Mouse (Mus musculus) hindbrain, embryonic 12.5 days (tissue): ENCODE data around the gene Mgat4a. TPM values are rescaled to one million over a fixed set of nuclear protein-coding genes. Genes with fewer than 3 reads are reported as not detected.
"Not testable (repeated sequence)": the region's sequence is repeated elsewhere in the genome, so short reads cannot be mapped to it uniquely, and the experiment has no call there.

Experiments used
- ATAC-seq: fragments of 200-750 bp; cut with Nextera tagmentation; 2 replicates; pipeline ENCODE4 v1.8.0; 2017; ENCODE audit warnings: moderate TSS enrichment; ENCODE audit not compliant: low FRiP score
- H3K27ac ChIP-seq: fragments of 300-500 bp; sonication (generic); 2 replicates; pipeline ENCODE4 v1.5.1; 2016; ENCODE audit warnings: mild to moderate bottlenecking
- H3K27me3 ChIP-seq: fragments of 300-500 bp; sonication (generic); 2 replicates; pipeline ENCODE4 v1.6.1; 2016; ENCODE audit warnings: mild to moderate bottlenecking
- H3K36me3 ChIP-seq: fragments of 300-500 bp; sonication (generic); 2 replicates; pipeline ENCODE4 v1.6.1; 2016; ENCODE audit warnings: mild to moderate bottlenecking
- H3K4me1 ChIP-seq: fragments of 300-500 bp; sonication (generic); 2 replicates; pipeline ENCODE4 v1.6.1; 2016
- H3K4me2 ChIP-seq: fragments of 300-500 bp; sonication (generic); replicated peaks from 2 replicates; pipeline ENCODE4 v1.6.1; 2016; ENCODE audit warnings: mild to moderate bottlenecking
- H3K4me3 ChIP-seq: fragments of 300-500 bp; sonication (generic); 2 replicates; pipeline ENCODE4 v1.5.1; 2016; ENCODE audit warnings: mild to moderate bottlenecking
- H3K9ac ChIP-seq: fragments of 300-500 bp; sonication (generic); 2 replicates; pipeline ENCODE4 v1.6.1; 2016; ENCODE audit warnings: mild to moderate bottlenecking, moderate library complexity
- H3K9me3 ChIP-seq: fragments of 300-500 bp; sonication (generic); replicated peaks from 2 replicates; pipeline ENCODE4 v1.6.1; 2016; ENCODE audit warnings: mild to moderate bottlenecking
- WGBS: fragments of 180-500 bp; shearing (Covaris S2); methylation state at CpG from one replicate; pipeline ENCODE4 v1.1.7; 2016; 5-methylcytosine and 5-hydroxymethylcytosine counted together
- polyA plus RNA-seq: library from polyadenylated mRNA; unstranded; fragments of >200 nt; fragmentation: Nextera tagmentation; extraction: Ambion mirVana; gene quantifications from 2 replicates; pipeline ENCODE4 v1.2.1, GENCODE M21; 2016

Mgat4a gene
- polyA plus RNA-seq, 1 experiment from 2014 or later: 3.2 TPM

- WGBS: 84% methylated on average over 4 of the region's 4 CpGs
- H3K9me3 ChIP-seq: no peaks in the 10 kb centered on the region
- no peak overlapping the region for H3K9ac ChIP-seq
- no peaks in the 10 kb centered on the region for H3K27me3 ChIP-seq
- H3K4me2 ChIP-seq: no peak overlapping the region
- no peak for ATAC-seq
- no peak overlapping the region for H3K4me3 ChIP-seq
- H3K4me1 ChIP-seq: no peaks in the 10 kb centered on the region
- no peak overlapping the region for H3K27ac ChIP-seq
- H3K36me3 ChIP-seq: no peaks in the 10 kb centered on the region
Measured at GRCm38 (mm10) chr1:37524669-37525068, 16.1 kb downstream of the Mgat4a start.

- not testable (repeated sequence) for ATAC-seq, H3K4me2 ChIP-seq, H3K36me3 ChIP-seq, H3K9ac ChIP-seq, H3K9me3 ChIP-seq, H3K4me3 ChIP-seq, H3K4me1 ChIP-seq, H3K27me3 ChIP-seq, H3K27ac ChIP-seq
- WGBS: 83% methylated on average over 4 of the region's 4 CpGs
Measured at GRCm38 (mm10) chr1:37524122-37524521, 16.7 kb downstream of the Mgat4a start.

- H3K4me3 ChIP-seq, H3K27ac ChIP-seq, ATAC-seq, H3K4me1 ChIP-seq, H3K9ac ChIP-seq, H3K4me2 ChIP-seq, H3K36me3 ChIP-seq, H3K27me3 ChIP-seq, H3K9me3 ChIP-seq: not testable (repeated sequence)
- WGBS: 98% methylated on average over 3 of the region's 3 CpGs
Measured at GRCm38 (mm10) chr1:37523548-37523947, 17.3 kb downstream of the Mgat4a start.

- Histone ChIP-seq H3K36me3 (no peaks in the 10 kb centered on the region), H3K4me3 (no peak overlapping the region), H3K27ac (no peak overlapping the region), H3K27me3 (no peaks in the 10 kb centered on the region), H3K4me2 (no peak overlapping the region), H3K9me3 (no peaks in the 10 kb centered on the region; the same call in 1 of the 2 replicates), H3K4me1 (no peaks in the 10 kb centered on the region), H3K9ac (no peak overlapping the region)
- 92% methylated on average over 5 of the region's 5 CpGs for WGBS
- ATAC-seq: no peak
Measured at GRCm38 (mm10) chr1:37522101-37522500, 18.7 kb downstream of the Mgat4a start.

GRCm38 (mm10) chr1:37518791-37519190, 22.0 kb downstream of the Mgat4a start:
- no peak for ATAC-seq
- H3K4me2 ChIP-seq: no peak overlapping the region
- no peaks in the 10 kb centered on the region; the same call in 1 of the 2 replicates for H3K9me3 ChIP-seq
- no peak overlapping the region for H3K9ac ChIP-seq
- H3K27ac ChIP-seq: no peak overlapping the region
- no peaks in the 10 kb centered on the region for H3K4me1 ChIP-seq
- H3K36me3 ChIP-seq: no peaks in the 10 kb centered on the region
- H3K4me3 ChIP-seq: no peak overlapping the region
- WGBS: 89% methylated on average over 4 of the region's 4 CpGs
- no peaks in the 10 kb centered on the region for H3K27me3 ChIP-seq

- Histone ChIP-seq H3K9ac (no peak overlapping the region), H3K27ac (no peak overlapping the region), H3K9me3 (no peaks in the 10 kb centered on the region; the same call in 1 of the 2 replicates), H3K36me3 (no peaks in the 10 kb centered on the region), H3K4me2 (no peak overlapping the region), H3K4me3 (no peak overlapping the region), H3K4me1 (peaks cover 2% of the 10 kb centered on the region; the same call in 1 of the 2 replicates), H3K27me3 (no peaks in the 10 kb centered on the region)
- no peak for ATAC-seq
- WGBS: 78% methylated on average over 4 of the region's 4 CpGs
Measured at GRCm38 (mm10) chr1:37518124-37518720, 22.6 kb downstream of the Mgat4a start.

- H3K27ac ChIP-seq: no peak overlapping the region
- H3K4me1 ChIP-seq: peaks cover 17% of the 10 kb centered on the region
- 70% methylated on average over 2 of the region's 2 CpGs for WGBS
- H3K4me3 ChIP-seq: no peak overlapping the region
- H3K36me3 ChIP-seq: no peaks in the 10 kb centered on the region
- no peak overlapping the region for H3K9ac ChIP-seq
- H3K9me3 ChIP-seq: no peaks in the 10 kb centered on the region
- no peak overlapping the region for H3K4me2 ChIP-seq
- peaks cover 2% of the 10 kb centered on the region; the same call in 1 of the 2 replicates for H3K27me3 ChIP-seq
- ATAC-seq: no peak
Measured at GRCm38 (mm10) chr1:37512961-37513431, 27.8 kb downstream of the Mgat4a start.

- Histone ChIP-seq H3K36me3 (no peaks in the 10 kb centered on the region), H3K27ac (peak overlapping the region; percentile 1; the same call in 1 of the 2 replicates), H3K9ac (no peak overlapping the region), H3K4me3 (no peak overlapping the region), H3K27me3 (peaks cover 2% of the 10 kb centered on the region; the same call in 1 of the 2 replicates), H3K4me1 (peaks cover 17% of the 10 kb centered on the region), H3K9me3 (no peaks in the 10 kb centered on the region), H3K4me2 (no peak overlapping the region)
- no peak for ATAC-seq
- 45% methylated on average over 5 of the region's 5 CpGs for WGBS
Measured at GRCm38 (mm10) chr1:37512109-37512640, 28.6 kb downstream of the Mgat4a start.

- Histone ChIP-seq H3K4me2 (no peak overlapping the region), H3K9me3 (peaks cover 7% of the 10 kb centered on the region), H3K4me3 (no peak overlapping the region), H3K9ac (no peak overlapping the region), H3K27me3 (peaks cover 4% of the 10 kb centered on the region), H3K36me3 (no peaks in the 10 kb centered on the region), H3K27ac (no peak overlapping the region), H3K4me1 (peaks cover 17% of the 10 kb centered on the region)
- WGBS: 87% methylated on average over 3 of the region's 3 CpGs
- no peak for ATAC-seq
Measured at GRCm38 (mm10) chr1:37510193-37510592, 30.6 kb downstream of the Mgat4a start.

- H3K4me1 ChIP-seq: peaks cover 17% of the 10 kb centered on the region
- H3K4me3 ChIP-seq: no peak overlapping the region
- H3K9me3 ChIP-seq: peaks cover 7% of the 10 kb centered on the region
- H3K27me3 ChIP-seq: peaks cover 11% of the 10 kb centered on the region
- no peak overlapping the region for H3K9ac ChIP-seq
- ATAC-seq: no peak
- H3K36me3 ChIP-seq: no peaks in the 10 kb centered on the region
- WGBS: 88% methylated on average over 5 of the region's 5 CpGs
- H3K27ac ChIP-seq: no peak overlapping the region
- no peak overlapping the region for H3K4me2 ChIP-seq
Measured at GRCm38 (mm10) chr1:37509437-37509836, 31.4 kb downstream of the Mgat4a start.

GRCm38 (mm10) chr1:37505348-37505730, 35.5 kb downstream of the Mgat4a start:
- no peaks in the 10 kb centered on the region for H3K4me1 ChIP-seq
- peaks cover 7% of the 10 kb centered on the region for H3K9me3 ChIP-seq
- no peak overlapping the region for H3K27ac ChIP-seq
- H3K4me3 ChIP-seq: no peak overlapping the region
- no peak overlapping the region for H3K9ac ChIP-seq
- ATAC-seq: no peak
- H3K4me2 ChIP-seq: no peak overlapping the region
- WGBS: 92% methylated on average over 9 of the region's 9 CpGs
- H3K27me3 ChIP-seq: peaks cover 46% of the 10 kb centered on the region
- H3K36me3 ChIP-seq: no peaks in the 10 kb centered on the region

GRCm38 (mm10) chr1:37504716-37505347, 36.0 kb downstream of the Mgat4a start:
- Histone ChIP-seq H3K9ac (no peak overlapping the region), H3K9me3 (peaks cover 7% of the 10 kb centered on the region), H3K36me3 (no peaks in the 10 kb centered on the region), H3K4me1 (no peaks in the 10 kb centered on the region), H3K4me2 (no peak overlapping the region), H3K27me3 (peaks cover 51% of the 10 kb centered on the region), H3K27ac (no peak overlapping the region), H3K4me3 (no peak overlapping the region)
- ATAC-seq: no peak
- 75% methylated on average over 10 of the region's 10 CpGs for WGBS
